Comparison of ENCODE assay signal across 17 mouse cellular contexts in genomic region chr10:123110548-123110947, GRCm38 (mm10). TPM values are rescaled to one million over a fixed set of nuclear protein-coding genes. Genes with fewer than 3 reads are reported as not detected.
DNase-seq lines count a peak whose midpoint lies in the region; ATAC-seq and TF ChIP-seq lines count a peak whose summit lies in the region.
"Had no signal": no experiment of that assay in that cellular context is flagged by ENCODE, and none has a peak within 500 bp of the region (broad histone marks: within the 10 kb centered on the region; RNA-seq: fewer than 3 reads in every experiment).

No protein-coding gene starts in this region.

- H3K4me2 ChIP-seq in intestine, embryonic 14.5 days (ENCODE audit: low read length) = no peak overlapping the region
- H3K4me2 ChIP-seq in intestine, postnatal 0 days (replicated peaks; ENCODE audit: low read depth) = no peak overlapping the region
- H3K4me2 ChIP-seq in midbrain, embryonic 12.5 days (replicated peaks) = no peak overlapping the region
- H3K4me2 ChIP-seq in midbrain, embryonic 16.5 days (ENCODE audit: low read length) = no peak overlapping the region
- H3K4me2 ChIP-seq: heart, embryonic 13.5 days; limb, embryonic 13.5 days had no signal

- H3K4me1 ChIP-seq in intestine, embryonic 14.5 days (replicated peaks; ENCODE audit: control insufficient read depth, insufficient read depth, low read length) = no peaks in the 10 kb centered on the region
- no peaks in the 10 kb centered on the region for H3K4me1 ChIP-seq in intestine, postnatal 0 days (replicated peaks; ENCODE audit: control insufficient read depth, insufficient read depth, low read length)
- H3K4me1 ChIP-seq in midbrain, embryonic 12.5 days = peaks cover 3% of the 10 kb centered on the region; the same call in 1 of the 2 replicates
- H3K4me1 ChIP-seq in midbrain, embryonic 16.5 days (ENCODE audit: control insufficient read depth, insufficient read depth, low read length) = no peaks in the 10 kb centered on the region
- H3K4me1 ChIP-seq: hindbrain, embryonic 10.5 days had no signal

- 86% methylated on average over 11 of the region's 11 CpGs for WGBS in intestine, embryonic 14.5 days
- WGBS in intestine, postnatal 0 days = 89% methylated on average over 11 of the region's 11 CpGs
- 84% methylated on average over 11 of the region's 11 CpGs for WGBS in midbrain, embryonic 12.5 days
- WGBS in midbrain, embryonic 16.5 days = 68% methylated on average over 11 of the region's 11 CpGs

- no peak overlapping the region for H3K4me3 ChIP-seq in intestine, embryonic 14.5 days (ENCODE audit: low read depth, low read length)
- no peak overlapping the region for H3K4me3 ChIP-seq in intestine, postnatal 0 days (ENCODE audit: low read depth, low read length)
- H3K4me3 ChIP-seq in midbrain, embryonic 12.5 days = no peak overlapping the region
- H3K4me3 ChIP-seq in midbrain, embryonic 16.5 days (ENCODE audit: low read depth, low read length) = no peak overlapping the region
- H3K4me3 ChIP-seq: heart, embryonic 13.5 days; hindbrain, embryonic 10.5 days; limb, embryonic 13.5 days had no signal

- DNase-seq in embryo, embryonic 10 days (ENCODE audit: low spot score) = peak; percentile 13
- DNase-seq in embryo, embryonic 9.5 days (ENCODE audit: extremely low spot score) = no peak
- DNase-seq in intestine, embryonic 14.5 days (ENCODE audit: low spot score) = no peak
- DNase-seq in mesoderm, embryonic 11.5 days (ENCODE audit: low read depth, low spot score) = peak; percentile 30
- DNase-seq in spleen, adult 12 weeks (ENCODE audit: low spot score) = no peak
- DNase-seq: cerebellum, adult 11-12 months; gastrocnemius, postnatal 25 days; kidney, adult 8-10 months; kidney, postnatal 4 days; right cerebral cortex, adult 18-20 months had no signal

- no peaks in the 10 kb centered on the region for H3K9me3 ChIP-seq in intestine, embryonic 14.5 days (ENCODE audit: control insufficient read depth, low read length)
- H3K9me3 ChIP-seq in intestine, postnatal 0 days (ENCODE audit: control insufficient read depth) = no peaks in the 10 kb centered on the region
- H3K9me3 ChIP-seq in midbrain, embryonic 12.5 days = no peaks in the 10 kb centered on the region
- no peaks in the 10 kb centered on the region for H3K9me3 ChIP-seq in midbrain, embryonic 16.5 days (replicated peaks; ENCODE audit: control insufficient read depth, low read length, poor library complexity, severe bottlenecking)
- H3K9me3 ChIP-seq: heart, embryonic 13.5 days; hindbrain, embryonic 10.5 days; limb, embryonic 13.5 days had no signal

- peaks cover 39% of the 10 kb centered on the region for H3K36me3 ChIP-seq in intestine, embryonic 14.5 days (ENCODE audit: control insufficient read depth, insufficient read depth, low read length)
- peaks cover 25% of the 10 kb centered on the region for H3K36me3 ChIP-seq in intestine, postnatal 0 days (ENCODE audit: control insufficient read depth, insufficient read depth)
- peaks cover 31% of the 10 kb centered on the region for H3K36me3 ChIP-seq in midbrain, embryonic 12.5 days
- peaks cover 5% of the 10 kb centered on the region; the same call in 1 of the 2 replicates for H3K36me3 ChIP-seq in midbrain, embryonic 16.5 days (ENCODE audit: control insufficient read depth, insufficient read depth, low read length)

- no peaks in the 10 kb centered on the region for H3K27me3 ChIP-seq in intestine, embryonic 14.5 days (replicated peaks; ENCODE audit: control insufficient read depth, insufficient read depth, low read length)
- no peaks in the 10 kb centered on the region for H3K27me3 ChIP-seq in intestine, postnatal 0 days (replicated peaks; ENCODE audit: control insufficient read depth, insufficient read depth, low read length)
- no peaks in the 10 kb centered on the region for H3K27me3 ChIP-seq in midbrain, embryonic 12.5 days
- no peaks in the 10 kb centered on the region for H3K27me3 ChIP-seq in midbrain, embryonic 16.5 days (ENCODE audit: control insufficient read depth, insufficient read depth, low read depth, low read length)
- H3K27me3 ChIP-seq: CH12.LX; heart, embryonic 13.5 days; limb, embryonic 13.5 days had no signal

- H3K9ac ChIP-seq in intestine, embryonic 14.5 days (ENCODE audit: low read length) = no peak overlapping the region
- H3K9ac ChIP-seq in intestine, postnatal 0 days (ENCODE audit: low read depth, low read length) = no peak overlapping the region
- no peak overlapping the region for H3K9ac ChIP-seq in midbrain, embryonic 12.5 days (replicated peaks)
- H3K9ac ChIP-seq in midbrain, embryonic 16.5 days (ENCODE audit: low read depth, low read length) = no peak overlapping the region
- H3K9ac ChIP-seq: heart, embryonic 13.5 days; limb, embryonic 13.5 days had no signal

- TF ChIP-seq CTCF in intestine, postnatal 0 days (IDR thresholded peaks at IDR 0.05; ENCODE audit: low read depth) = no peak

- H3K27ac ChIP-seq in intestine, embryonic 14.5 days (ENCODE audit: low read depth) = no peak overlapping the region
- no peak overlapping the region for H3K27ac ChIP-seq in intestine, postnatal 0 days (ENCODE audit: low read depth, low read length)
- no peak overlapping the region for H3K27ac ChIP-seq in midbrain, embryonic 12.5 days (replicated peaks)
- H3K27ac ChIP-seq in midbrain, embryonic 16.5 days (ENCODE audit: low read length) = no peak overlapping the region
- H3K27ac ChIP-seq: heart, embryonic 13.5 days; hindbrain, embryonic 10.5 days; limb, embryonic 13.5 days had no signal

- ATAC-seq in intestine, embryonic 14.5 days (replicated peaks; ENCODE audit: low FRiP score, low TSS enrichment, low read depth) = peak; percentile 59; the same call in 1 of the 2 replicates
- no peak for ATAC-seq in intestine, postnatal 0 days
- peak; percentile 47; the same call in 1 of the 2 replicates for ATAC-seq in midbrain, embryonic 12.5 days (ENCODE audit: low FRiP score, low read depth)
- no peak for ATAC-seq in midbrain, embryonic 16.5 days

RNA-seq across cellular contexts. Expression of gene Mon2, which starts 34.2 kb away (rescaled TPM):
- 28.7 TPM in 2 replicates for polyA plus RNA-seq in intestine, embryonic 14.5 days (2014; fragmentation: Nextera tagmentation; extraction: Ambion mirVana)
- 16.4 and 22.1 TPM in 2 replicates for polyA plus RNA-seq in intestine, postnatal 0 days (2015; fragmentation: Nextera tagmentation; extraction: Ambion mirVana)
- 40.2 and 42.1 TPM in 2 replicates for polyA plus RNA-seq in midbrain, embryonic 12.5 days (2016; fragmentation: Nextera tagmentation; extraction: Ambion mirVana)
- 23.2 and 24.0 TPM in 2 replicates for polyA plus RNA-seq in midbrain, embryonic 16.5 days (2015; fragmentation: Nextera tagmentation; extraction: Ambion mirVana)

Comparison
In these comparisons a context has a peak if more than half of its experiments do, and no peak if none do; other contexts are left out.
1. DNase-seq: peak in embryo, embryonic 10 days (single experiment) and mesoderm, embryonic 11.5 days (single experiment); none in embryo, embryonic 9.5 days (single experiment), intestine, embryonic 14.5 days (single experiment) and spleen, adult 12 weeks (single experiment).
2. ATAC-seq: peak in intestine, embryonic 14.5 days (single experiment) and midbrain, embryonic 12.5 days (single experiment); none in intestine, postnatal 0 days (single experiment) and midbrain, embryonic 16.5 days (single experiment).